Mouse (Mus musculus) ovary, postnatal 10 days (tissue): Measurements from ENCODE around the gene Parp11.

Experiments
- DNase-seq: peaks from one replicate; pipeline ENCODE4 v3.0.0; 2022; ENCODE audit warnings: low spot score

Parp11 gene

DNA sequence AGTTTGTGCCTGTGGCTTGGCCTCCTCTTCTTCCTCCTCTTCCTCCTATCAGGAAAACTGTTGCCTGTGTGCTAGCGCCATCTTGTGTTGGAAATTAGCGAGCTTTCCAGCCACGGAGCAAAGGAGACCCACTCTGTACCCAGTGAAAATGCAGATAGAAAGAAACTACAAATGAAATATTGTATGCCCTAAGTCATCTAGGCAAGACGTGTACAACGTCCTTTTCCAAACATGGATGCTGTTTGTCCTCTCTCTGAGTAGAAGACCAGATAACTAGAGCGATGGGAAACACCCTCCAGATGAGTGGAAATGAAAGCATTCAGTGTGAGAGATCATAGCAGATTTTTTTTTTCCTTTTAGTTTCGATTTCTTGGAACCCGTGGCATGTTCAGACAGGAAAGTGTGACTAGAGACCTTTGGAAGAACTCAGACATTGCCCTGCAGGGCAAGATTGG lies at the start of gene Parp11:
Gene Parp11, plus strand, starts transcription at position 405 of the 455 bp plus-strand sequence.
- peak; percentile 35 for DNase-seq

DNA sequence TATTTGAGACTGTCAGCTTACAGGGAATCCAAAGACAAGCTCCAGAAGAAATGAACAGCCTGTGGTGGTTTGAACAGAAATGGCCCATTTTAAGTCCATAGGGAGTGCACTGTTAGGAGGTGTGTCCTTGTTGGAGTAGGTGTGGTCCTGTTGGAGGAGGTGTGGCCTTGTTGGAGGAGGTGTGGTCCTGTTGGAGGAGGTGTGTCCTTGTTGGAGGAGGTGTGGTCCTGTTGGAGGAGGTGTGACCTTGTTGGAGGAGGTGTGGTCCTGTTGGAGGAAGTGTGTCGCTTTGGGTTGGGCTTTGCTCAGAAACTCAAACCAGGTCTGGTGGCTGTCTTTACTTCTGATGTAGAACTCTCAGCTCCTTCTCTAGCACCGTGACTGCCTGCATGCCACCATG lies 48.6 kb upstream of the Parp11 start:
- no peak for DNase-seq

DNA sequence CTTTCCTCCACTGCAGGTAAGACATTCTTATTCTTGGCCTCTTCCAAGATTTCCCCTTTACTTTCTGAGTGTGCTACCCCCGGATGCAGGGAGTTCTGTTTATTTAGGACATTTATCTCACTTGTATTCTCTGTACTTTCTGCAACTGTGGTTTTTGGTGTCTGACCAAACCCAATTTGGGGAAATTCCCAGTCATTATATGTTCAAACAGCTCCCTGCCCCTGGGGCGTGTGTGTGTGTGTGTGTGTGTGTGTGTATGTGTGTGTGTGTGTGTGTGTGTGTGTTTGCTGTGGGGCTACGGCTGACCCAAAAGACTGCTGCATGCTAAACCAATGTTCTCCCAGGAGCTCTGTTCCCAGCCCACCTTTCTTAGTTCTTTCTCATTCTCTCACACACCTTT lies 45.2 kb upstream of the Parp11 start:
- DNase-seq, result no peak

DNA sequence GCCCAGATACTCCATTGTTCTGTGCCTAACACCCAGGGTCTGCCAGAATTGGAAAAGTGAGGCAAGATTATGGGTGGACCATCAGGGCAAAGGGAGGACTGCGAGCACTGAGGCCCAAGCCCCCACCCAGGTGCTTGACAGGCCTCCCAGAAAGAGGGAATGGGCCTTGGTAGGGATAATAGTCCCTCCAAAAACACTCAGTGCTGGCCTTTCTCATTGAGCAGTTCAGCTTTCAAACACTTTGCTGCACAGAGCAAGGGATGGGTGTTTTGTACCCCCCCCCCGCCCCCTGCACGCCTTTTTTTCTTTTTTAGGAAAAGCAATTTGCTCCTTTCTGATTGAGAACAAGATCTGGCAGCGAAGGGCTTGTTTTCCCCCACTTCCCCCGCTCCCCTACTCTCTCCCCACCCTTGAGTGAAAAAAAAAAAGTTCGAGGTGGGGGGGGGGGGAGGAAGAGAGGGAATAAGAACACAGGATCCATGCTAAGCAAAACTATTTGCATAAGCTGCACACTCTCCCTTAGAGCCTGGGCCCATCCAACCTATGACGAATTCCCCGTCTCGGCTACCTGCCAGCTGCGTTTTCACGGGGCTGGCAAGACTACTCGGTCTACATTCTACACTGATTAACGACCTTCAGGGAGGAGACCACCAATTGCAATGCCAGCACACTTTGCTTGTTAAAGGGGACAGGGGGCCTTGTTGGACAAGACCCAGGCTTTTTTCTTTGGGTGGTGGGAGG lies 42.4 kb upstream of the Parp11 start:
- peak; percentile 42 for DNase-seq

DNA sequence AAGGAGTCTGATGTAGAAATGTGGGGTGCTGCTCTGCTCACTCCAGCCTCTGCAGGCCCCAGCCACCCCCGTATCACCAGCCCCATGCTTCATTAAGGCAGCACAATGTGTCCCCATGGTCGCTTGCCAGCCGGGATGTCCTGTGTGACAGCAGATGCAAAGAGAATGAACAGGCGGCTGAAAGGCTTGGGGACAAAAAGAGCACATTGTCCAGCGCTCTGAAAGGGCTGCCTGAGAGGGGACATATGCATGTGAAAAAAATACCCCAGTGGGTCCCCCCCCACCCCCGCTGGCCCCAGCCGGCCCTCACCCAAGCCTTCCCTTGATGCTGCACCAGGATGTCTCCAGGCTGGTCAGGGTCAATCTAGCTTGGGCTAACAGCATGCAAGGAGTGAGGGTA lies 41.0 kb upstream of the Parp11 start:
- DNase-seq, result no peak

DNA sequence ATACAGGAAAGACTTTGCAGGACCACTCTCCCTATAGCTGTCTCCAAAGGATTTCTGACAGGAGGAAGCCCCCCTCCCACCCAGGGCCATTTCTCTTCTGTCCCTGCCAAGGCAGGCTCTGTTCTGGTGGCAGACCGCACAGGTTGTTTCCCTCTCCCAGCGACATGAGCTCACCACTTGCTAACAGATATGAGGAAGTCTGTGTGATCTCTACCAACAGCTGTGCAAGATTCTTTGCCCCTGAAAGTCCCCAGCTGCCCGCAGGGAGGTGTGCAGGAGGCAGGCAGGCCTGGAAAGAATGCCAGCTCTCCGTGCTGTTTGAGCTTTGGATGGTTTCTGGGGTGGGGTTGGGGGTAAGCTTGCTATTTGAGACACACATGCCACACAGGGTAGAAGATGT lies 38.9 kb upstream of the Parp11 start:
- DNase-seq, result no peak

DNA sequence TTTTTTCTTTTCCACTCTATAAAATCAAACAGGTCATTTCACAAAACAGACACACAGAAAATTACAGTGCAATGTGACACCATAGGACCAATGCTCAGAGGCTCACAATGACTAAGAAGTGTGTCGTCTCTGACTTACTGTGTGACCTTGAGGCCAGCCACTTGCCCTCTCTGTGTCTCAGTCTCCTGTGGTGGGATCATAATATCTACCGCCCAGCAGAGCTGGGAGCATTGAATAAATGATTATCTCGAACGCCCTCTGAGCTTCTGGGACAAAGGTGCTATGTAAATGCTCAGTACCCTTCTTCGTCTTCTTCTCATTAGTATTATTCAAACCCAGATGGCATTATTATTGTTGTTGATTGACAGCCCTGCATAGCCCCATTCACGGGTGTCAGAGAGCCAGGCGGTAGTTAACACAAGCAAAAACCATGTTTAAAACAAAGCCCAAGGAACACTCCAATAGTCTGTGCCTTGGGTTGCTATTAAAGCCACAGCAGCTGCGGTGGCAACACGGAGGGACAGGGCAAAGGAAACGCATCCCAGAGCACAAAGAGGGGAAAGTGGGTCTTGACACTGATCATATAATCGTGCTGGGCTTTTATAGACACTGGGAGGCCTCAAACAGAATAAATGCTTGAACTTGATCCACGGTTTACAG lies 29.0 kb upstream of the Parp11 start:
- DNase-seq, result no peak

DNA sequence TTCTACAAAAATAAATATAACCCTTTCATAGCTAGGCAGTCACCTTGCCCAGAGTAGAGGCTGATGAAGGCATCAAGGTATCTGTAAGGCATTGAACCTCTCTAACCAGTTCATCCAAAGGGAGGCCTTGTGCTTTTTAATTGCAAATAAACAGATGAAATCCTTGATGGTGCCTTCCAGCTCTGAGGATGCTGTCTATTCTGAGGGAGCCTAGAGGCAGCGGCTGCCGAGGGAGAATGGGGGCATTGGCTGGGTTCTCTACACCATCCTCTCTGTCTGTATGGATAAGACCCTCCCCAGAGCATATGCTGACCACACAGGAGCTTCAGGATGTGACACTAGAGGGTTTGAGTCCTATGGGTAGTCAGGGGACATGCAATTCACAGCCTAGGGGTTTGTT lies 28.3 kb upstream of the Parp11 start:
- DNase-seq, result no peak

DNA sequence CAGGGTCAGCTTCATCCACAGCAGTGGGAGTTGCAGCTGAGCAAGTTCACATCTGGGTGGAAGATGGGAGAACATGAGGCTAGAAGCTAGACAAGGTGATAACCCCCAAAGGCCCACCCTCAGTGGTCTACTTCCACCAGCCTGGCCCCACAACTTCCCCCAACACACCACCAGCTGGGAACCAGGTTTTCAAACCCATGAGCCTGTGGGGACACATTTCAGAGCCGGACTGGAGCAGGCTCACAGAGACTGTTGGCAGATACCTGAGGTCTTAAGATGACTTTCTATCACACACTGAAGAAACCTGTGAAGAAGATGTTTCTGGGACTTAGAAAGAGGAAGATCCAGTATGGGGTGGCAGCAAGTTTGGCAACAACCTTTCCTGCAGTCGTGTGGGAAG lies 26.5 kb upstream of the Parp11 start:
- DNase-seq, result no peak

DNA sequence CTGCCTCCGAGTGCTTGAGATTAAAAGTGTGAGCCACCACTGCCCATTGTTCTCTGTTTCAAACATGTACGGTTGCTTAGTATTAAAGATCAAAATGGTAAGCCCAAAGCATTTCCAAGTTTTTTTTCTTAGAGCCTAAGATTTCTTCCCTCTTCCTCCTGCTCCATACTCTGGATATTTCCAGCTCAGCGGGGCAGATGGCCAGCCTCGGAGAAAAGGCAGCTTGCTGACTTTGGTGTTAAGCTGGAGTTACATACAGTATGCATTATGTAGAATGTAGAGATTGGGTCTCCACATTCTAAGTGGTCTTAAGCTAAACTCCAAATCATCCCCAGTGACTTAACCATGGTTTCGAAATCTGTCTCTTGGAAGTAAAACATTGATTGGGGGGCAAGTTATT lies 21.5 kb upstream of the Parp11 start:
- DNase-seq, result no peak

DNA sequence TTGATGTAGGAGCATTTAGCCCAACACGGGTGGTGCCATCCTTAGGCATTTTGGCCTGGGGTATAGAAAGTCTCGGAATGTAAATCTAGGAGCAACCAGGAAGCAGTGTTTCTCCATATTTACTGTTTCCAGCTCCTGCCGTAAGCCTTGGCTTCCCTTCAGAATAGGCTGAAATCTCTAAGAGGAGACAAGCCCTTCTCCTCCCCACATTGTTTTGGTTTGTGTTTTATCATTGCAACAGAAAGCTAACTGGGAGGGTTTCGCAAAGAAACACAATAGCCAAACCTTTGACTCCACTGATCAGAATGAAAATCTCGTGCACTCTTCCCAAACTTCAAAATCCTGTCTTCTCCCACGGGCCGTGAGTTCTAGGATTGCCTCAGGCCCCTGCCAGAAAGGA lies 15.9 kb upstream of the Parp11 start:
- no peak for DNase-seq

DNA sequence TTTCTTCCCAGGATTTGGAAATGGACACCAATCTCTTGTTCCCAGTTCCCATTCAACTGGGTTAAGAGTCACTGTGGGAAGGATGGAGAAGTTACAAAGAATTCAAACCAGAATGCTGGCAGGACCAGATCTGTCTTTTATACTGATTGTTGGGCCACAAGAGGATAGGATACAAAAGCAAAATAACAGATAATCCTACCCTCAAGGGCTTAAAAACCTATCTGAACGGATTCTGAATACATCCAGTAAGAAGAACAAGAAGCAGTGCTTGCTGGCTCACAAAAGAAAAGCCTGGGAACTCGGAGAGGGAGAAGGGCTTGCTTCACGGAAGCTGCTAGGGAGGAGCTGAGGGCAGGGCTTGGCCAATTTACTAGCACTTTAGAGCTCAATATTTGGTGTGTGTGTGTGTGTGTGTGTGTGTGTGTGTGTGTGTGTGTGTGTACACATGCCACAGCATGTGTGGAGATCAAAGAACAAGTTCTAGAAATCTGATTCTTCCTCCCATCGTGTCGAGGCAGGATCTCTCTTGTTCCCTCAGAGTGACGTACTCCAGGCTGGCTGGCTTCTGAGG lies 15.4 kb upstream of the Parp11 start:
- no peak for DNase-seq

DNA sequence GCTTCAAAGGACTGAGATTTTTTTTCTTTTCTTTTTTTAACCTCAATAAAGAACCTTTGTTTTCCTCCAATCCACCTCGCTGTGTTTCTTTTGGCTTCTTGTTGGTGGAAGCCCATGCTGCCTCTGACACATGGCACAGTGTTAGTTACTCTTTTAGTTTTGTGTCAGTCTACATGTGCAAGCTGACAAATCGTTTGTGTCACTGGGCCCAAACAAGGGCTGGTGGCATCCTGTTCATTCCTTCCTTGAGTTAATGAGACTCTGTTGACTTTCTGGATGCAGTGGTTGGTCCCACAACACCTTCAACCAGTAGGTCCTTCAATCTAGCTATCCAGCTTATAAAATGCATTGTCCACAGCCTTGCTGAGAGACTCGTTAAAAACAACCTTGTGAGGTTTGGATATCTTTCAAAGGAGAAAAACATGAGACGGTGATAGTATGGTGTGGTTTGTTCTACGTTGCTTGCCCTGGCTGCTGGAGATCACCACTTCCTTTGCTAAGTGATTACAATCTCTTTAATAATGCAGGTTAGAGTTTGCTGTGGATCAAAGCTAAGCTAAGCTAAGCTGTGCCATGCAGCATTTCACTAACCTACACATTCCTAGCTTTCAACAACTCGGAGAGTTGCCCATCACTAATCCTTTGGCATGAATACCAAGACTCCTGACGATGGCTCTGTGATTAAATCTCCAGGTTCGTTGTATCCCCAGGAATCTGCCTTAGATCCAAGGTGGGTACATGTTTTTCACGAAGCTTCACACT lies 12.6 kb upstream of the Parp11 start:
- no peak for DNase-seq

DNA sequence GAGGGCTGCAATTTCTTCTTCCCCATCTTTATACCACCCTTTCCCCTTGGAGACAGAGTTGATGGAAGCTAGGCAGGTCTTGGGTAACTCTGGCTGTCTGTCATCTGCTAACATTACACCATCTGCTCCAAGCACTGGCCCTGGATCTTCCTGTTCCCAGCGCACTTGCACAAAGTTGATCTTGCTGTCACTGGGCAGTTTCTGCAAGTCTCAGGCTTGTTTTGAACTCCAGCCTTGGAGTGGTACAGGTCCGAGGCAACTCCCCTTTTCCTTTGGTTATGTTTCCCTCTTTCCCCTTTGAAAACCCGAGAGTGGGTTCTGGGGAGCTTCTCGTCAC lies 12.0 kb upstream of the Parp11 start:
- DNase-seq, result no peak

DNA sequence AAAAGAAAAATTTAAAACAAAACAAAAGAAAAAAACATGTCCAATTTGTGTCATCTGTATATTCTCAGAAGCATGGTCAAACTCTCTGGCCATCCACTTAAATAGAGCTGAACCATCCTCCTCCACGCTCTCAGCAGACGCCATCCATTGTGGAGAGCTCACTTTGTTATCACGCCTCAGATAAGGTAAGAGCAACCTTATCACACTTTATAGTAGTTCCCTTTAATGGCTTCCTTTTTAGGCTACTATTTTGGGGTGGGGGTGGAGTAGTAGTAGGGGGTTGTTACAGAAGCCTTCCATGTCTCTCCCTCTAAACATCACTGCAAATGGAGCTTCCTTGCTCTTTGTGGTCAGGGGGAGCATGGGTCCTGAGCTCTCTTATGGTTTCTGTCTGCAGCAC lies 7.6 kb upstream of the Parp11 start:
- DNase-seq, result no peak

DNA sequence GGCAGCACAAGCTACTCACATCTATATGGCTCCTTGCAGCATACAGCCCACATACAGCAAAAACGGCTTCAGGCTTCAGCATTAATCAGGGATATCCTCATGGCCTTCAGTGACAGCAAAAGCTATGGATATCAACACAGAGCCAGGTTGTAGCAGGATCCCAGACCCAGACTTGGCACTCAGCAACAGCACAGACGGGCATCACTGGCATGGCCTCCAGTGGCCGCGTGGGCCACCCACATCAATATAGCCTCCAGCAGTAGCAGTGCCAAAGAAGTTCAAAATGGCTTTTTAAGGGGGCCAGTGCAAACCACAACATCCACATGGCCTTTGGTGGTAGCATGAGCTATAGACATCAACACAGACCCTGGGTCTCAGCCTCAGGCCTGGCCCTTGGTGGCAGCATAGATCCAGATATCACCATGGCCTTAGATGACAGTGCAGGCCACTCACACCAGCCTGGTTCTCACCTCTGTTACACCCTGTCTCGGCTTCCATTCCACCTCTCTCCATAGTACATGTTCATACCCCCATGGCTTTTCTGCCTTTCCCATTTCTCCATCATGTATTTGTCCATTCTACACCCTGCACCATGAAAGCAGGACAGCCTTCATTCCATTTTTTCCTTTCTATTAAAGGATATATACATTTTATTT lies 7.0 kb upstream of the Parp11 start:
- no peak for DNase-seq

DNA sequence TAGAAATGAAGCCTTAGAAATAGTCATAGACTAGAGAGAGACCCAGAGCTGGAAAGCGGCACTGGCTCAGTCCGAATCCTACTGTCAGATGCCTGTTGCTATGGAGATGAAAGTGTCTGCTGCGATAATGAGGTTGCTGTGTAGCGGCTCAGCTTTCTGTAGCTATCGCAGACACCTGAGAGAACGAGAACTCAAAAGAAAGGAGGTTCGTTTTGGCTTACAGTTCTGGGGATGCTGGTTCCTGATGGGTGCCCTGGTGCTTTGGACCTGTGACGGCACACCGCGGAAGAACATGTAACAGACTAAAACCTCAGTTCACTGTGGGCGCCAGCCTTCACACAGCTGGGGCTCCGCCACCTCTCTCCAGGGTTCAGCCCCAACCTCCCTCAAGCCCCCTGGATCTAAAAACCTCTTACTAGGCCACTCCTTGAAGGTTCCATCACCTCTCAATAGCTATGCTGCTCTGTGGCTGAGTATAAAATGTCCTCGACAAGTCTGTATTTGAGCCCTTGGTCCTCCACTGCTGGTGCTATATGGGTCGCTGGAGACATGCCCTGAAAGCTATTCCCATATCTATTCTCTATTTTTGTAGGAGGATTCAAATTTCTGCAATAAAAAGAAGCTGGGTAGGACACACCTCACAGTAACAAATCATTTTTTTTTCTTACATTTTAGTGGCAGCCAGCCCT lies 6.1 kb upstream of the Parp11 start:
- no peak for DNase-seq

DNA sequence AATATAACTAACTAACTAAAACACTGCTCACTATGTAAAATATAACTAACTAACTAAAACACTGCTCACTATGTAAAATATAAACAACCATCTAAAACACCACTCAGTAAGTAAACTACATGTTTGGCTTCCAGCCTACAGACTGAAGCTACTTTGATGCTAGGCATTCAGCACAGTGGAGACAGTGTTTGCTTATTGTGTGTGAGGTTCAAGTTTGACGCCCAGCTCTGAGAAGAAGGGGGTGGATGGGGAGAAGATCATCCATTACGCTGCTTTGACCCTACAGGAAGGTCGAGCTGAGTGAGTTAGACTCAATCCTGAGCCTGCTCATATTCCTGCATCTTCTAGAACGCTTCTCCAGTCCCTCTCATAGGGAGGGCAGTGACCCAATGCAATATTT lies 4.1 kb upstream of the Parp11 start:
- no peak for DNase-seq

DNA sequence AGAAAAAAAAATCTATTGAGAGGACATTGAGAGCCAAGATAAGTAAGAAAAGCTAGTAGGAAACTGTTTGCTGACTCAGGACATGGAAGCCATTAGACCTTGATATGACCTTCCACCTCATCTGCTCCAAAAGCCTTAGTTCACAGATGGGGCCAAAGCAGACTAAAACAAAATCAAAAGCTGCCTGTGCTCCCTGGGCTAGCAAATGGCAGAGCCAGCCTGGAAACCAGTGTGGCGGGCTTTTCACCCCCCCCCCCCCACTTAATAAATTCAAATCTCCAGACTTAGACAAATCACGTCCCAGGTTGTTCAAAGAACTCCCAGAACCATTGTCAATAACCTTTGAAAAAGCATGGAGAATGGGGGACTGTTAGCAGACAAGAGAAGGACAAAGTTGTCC lies 2.7 kb upstream of the Parp11 start:
- DNase-seq, result no peak

DNA sequence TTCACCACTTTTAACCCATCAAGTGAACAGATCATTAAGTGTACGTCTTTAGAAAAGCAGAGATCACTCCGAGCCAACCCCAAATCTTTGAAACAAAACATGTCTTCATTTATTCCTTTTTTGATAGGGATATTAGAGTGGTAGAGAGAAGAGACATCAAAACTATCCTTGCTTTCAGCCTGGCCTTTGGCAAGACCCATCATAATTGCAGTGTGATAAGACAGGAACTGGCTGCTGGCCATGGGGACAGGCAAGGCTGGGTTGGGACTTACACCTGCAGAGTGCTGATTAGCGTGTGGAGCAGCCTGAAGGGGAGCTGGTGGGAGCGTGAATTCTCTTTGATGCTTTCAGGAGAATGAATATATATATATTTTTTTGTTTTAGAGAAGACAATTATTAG lies 2.2 kb upstream of the Parp11 start:
- DNase-seq, result no peak

DNA sequence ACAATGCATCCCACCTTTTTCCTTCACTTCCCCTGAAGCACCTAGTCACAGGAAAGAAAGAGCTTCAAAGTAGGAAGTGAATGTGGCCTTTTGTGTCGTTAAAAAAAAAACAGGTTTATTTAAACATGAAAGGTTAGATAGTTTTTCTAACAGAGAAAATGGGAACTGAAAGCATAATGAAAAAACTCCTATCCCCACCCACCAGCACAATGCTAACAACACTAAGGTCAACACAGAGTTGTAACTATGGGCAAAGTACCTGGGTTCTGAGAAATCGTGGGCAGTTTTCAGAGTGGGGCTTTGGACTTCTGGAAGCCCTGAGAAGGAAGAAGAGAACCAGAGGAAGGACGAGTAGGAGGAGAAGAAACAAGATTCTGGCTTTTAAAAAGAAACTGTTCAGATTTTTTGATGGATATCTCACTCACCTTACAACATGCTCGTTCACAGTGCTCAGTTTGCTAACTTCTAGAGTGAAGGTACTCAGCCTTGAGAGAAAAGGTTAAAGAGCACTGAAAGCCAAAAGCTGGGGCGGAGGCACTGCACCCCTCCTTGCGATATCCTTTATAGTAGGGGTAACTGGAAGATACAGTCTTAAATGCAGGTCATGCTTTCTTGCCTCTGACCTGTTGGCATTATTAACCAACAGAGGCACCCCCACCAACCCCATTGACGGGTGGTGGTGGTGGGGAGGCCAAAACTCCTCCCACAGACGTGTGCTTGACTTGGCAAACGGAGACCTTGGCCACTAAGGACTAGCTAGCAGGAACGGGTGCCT lies 1.2 kb downstream of the Parp11 start:
- no peak for DNase-seq
